Mouse (Mus musculus) lung, postnatal 14 days (tissue): Measurements from ENCODE around the gene Abca8a.

Source experiments
- DNase-seq: peaks from one replicate; pipeline ENCODE4 v3.0.0; 2021

The Abca8a gene

DNA sequence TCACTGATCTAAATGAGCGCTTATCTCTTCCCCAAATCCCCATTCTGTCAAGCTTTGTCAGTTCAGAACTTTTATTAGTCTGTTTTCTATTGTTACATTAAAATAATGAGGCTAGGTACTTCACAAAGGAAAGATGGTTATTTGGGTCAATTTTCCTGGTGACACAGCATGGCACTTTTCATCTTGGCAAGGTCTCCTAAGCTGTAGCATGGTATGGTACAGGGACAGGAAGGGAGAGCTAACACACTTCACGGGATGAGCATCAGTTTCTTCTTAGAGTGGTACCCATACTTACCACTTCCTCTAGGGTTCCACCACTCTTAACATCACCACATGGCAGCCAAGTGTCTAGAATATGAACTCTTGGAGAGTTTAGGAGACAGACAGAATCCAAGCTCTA is 113.9 kb downstream of the Abca8a start:
- DNase-seq, result no peak
